Mouse (Mus musculus) urinary bladder, adult 18-20 months (tissue): ENCODE data around the gene Gpm6a.
"Not testable (repeated sequence)": the region's sequence is repeated elsewhere in the genome, so short reads cannot be mapped to it uniquely, and the experiment has no call there.

Source experiments
- DNase-seq, 2 experiments: peaks; one replicate each; pipeline ENCODE4 v3.0.0; 2022; ENCODE audit warnings: low spot score in 2 of 2, mixed read lengths in 2 of 2

The Gpm6a gene

DNA sequence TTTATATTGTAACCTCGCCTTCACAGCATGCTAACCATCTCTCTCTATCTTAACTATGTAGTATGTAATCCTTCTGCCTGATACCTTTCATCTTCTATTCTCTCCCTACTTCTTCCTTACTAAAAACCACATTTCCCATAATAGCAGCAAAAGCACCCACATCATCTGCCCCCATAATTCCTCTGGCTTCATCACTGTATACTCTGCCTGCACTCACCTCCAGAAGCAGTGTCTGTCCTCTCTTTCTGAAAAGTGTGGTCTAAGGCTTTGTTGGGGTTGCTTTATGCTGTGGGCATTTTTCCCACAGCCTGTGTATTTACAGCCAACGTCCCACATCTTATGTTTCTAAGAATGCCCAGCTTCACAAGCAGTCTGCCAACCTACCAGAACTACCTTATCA is 57.6 kb downstream of the Gpm6a start:
- DNase-seq: no peak

DNA sequence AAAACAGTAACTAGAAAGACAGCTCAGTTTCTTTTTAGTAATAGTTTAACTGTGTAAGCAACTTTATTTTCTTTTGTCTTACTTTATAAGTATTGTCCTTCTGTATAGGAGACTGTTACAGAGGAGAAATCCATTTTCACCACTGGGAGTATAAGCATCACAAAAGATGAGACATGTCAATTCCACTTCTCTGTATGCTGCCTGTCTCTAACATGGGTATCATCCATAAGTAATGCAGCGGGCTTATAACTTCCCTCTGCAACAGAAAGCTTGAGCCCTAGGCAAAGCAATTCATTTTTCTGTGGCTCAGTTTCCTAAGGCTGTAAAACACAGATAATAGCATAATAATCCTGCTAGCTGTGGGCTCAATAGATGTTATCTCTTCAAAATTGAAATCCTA is 62.4 kb downstream of the Gpm6a start:
- DNase-seq: no peak

DNA sequence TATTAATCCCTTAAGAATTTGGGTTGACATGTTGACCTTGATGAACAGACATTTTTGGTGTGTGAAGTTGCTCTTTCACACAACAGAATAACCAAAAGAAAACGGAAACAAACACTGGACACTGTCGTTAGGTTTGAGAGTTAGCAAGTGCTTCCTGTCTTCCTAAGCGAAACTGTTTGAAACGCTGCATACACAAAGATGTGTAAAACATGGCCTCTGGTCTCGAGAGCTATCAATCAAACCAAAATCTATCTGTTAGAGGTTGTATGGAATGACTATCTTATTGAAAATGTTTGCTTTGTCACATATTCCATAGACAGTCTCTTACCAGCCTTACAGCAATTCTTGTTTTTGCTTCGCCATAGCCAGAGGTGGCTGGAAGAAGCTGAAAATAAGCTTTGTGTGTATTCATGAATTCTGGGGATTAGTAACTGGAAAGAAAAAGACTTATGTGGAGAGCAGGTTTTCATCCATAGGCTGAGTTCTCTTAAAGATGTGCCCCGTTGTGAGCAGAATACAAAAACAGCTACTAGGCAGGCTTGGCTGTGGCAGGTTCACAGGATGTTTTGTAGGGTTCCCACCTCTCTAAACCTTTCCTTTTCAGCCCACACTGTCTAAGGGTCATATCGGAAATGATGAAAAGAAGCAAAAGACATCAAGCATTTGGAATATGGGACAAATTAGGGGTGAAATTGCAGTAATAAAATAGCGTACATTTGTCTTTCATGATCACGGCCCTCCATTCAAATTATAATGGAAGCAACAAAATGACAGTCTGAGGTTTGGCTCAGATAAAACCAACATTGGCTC is 71.4 kb downstream of the Gpm6a start:
- DNase-seq: no peak

DNA sequence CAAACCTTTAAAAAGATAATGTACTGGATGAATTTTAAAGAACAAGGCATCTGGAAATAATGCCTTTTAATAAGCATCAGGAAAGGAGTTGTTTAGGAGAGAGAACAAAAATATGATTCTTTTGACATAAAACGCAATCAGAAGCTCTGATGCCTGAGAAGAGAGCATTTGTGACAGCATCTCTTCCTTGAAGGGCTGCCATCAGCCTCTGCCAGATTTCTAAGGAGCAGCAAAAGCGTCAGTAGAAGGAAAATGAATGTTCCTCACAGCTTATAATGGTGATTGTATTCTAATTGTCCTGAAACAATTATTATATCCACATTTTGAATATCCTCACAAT is 72.0 kb downstream of the Gpm6a start:
- no peak for DNase-seq

DNA sequence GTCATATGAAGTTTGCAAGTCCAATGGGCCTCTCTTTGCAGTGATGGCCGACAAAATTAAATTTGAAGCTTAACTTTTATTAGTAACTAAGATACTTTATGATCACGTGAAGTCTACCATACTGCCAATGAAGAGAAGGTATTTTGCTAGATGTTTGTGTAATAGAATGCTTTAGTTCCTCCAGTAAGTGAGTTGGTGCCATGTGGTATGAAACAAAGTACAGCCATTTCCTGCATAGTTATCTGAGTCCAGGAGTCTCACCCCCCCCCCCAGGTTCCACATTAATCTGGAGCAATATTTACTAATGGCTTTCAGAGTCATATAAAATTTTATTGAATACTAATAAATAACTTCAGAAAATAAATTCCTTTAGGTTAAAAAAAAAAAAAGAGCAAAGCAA is 73.7 kb downstream of the Gpm6a start:
- no peak for DNase-seq

DNA sequence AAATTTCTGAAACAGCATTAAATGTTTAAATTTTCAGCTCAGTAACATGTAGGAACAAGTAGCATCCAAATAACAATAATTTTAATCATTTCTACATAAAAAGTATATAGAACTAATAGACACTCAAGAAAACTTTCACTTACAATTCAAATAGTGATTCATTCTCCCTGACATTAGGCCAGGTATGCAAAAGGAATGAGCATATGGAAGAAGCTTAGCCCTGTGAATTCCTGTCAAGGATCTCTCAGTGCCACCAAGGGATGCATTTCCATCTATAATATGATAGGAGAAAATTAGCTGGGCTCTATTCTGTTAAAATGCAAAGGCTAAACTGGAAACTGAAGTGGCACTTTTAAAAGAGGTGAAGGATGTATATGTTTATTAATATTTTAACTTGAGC is 76.5 kb downstream of the Gpm6a start:
- no peak for DNase-seq

DNA sequence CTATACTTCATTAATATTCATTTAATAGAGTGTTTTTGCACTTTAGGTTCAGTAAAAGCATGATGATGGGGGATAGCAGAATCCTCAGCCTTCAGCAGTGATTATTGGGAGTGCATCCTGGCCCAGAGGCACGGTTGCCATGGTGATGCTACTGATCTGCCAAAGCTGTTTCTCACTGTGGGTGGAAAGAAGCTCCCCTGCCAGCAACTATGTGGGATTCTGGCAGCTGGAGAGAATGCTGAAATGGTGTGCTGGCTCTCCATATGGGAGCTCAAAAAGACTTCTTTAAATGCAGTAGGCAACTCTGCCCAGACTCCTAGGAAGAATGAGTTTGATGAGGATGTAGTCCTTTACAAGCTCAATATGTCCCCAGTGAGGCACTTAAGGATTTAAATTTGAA is 79.7 kb downstream of the Gpm6a start:
- DNase-seq: peak in 1 of 2 experiments; percentile 1

DNA sequence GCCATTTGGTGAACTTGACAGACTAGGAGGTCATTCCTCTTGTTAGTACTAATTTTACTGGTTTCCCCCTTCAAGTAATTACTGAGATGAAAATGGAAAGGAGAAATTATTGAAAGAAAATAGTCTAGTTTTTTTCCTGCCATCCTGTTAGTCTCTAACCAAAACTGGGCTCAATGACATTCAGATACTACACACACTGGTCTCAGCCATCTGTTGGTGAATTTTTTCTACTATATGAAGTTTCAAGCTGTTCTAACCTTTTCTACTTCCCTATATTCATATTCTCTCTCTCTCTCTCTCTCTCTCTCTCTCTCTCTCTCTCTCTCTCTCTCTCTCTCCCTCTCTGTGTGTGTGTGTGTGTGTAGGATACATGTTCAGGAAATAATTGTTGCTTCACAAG is 80.8 kb downstream of the Gpm6a start:
- no peak for DNase-seq

DNA sequence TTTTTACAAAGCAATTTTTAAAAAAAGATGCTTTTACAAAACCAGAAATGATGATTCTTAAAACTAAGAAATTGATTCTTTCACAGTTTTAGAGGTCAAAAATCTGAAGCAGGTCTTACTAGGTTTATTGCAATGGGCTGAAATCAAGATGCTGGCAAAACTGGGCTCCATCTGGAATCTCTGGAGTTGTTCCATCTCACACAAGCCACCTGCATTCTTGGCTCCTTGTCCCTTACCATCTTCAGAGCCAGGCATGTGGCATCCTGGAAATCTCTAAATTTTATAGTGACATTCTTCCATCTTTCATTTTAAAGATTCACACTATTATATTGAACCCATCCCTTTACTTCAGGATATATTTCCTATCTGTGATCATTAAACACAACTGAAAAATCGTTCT is 88.3 kb downstream of the Gpm6a start:
- DNase-seq: no peak

DNA sequence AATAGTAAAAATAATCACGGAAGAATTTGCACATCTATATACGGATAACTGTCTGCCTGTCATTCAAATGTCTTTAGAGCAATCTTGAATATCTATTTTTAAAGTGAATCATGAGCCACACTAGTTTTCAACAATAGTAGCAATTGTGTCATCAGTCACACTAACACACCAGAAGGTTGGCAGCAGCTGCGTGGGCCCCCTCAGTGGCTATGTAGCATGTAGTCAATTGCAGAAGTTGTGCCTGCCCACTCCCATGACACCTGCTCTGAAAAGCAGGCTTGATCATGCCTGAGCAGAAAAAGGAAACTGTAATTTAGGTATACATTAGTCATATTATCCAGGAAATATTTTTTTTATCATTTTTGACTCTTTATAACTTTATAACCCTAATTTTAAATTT is 93.8 kb downstream of the Gpm6a start:
- DNase-seq: no peak

DNA sequence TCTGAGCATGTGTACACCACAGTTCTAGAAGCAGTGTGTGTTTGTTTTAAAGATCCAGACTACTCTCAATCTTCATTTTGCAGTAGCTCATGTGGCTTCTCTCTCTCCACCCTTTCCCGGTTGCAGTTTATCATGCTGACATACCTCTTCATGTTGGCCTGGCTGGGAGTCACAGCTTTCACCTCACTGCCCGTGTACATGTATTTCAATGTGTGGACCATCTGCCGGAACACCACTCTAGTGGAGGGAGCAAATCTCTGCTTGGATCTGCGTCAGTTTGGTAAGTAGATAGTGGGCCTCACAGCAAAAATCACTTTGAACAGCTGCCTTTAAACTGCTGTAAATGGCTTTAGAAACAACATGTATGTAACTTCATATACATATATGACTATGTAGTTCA is 95.3 kb downstream of the Gpm6a start:
- no peak for DNase-seq

DNA sequence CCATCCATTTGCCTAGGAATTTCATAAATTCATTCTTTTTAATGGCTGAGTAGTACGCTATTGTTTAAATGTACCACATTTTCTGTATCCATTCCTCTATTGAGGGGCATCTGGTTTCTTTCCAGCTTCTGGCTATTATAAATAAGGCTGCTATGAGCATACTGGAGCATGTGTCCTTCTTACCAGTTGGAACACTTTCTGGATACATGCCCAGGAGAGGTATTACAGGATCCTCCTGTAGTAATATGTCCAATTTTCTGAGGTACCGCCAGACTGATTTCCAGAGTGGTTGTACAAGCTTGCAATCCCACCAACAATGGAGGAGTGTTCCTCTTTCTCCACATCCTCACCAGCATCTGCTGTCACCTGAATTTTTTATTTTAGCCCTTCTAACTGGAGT is 114.2 kb downstream of the Gpm6a start:
- DNase-seq: not testable (repeated sequence)

DNA sequence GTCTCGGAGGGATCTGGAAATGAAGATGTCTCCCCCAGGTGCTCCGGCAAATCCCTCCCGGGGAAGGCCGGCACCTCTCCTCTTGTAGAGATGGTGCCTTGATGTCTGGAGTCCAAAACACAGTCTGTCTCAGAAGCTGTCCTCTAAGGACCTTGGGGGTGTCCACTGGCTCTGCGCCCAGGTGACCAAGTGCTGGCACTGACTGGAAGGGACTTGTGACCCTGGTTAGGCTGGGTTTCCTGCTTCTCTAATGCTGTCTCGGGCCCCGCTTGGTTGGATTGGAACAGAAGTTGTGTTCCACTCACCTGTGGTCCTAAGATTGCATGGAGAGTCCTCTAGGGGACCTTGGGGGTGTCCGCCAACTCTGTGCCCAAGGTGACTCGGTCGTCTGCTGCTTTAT is 118.8 kb downstream of the Gpm6a start:
- DNase-seq: no peak

DNA sequence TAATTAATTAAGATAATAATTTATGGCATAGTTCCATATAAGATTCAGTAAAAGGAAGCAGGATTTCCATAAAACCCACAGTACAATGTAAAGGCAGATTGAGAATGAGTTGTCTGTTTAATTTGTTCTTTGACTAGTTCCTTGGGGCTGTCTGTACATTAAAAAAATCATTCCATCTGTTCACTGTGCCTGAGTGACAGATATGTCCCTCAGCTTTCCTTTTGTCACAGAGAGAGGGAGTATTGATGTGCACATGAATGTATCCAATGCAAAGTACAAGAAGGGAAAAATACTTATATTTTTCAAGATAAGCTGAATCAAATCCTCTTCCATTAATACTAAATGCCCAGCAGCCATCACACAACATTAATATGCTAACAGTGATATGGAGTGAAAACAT is 147.6 kb downstream of the Gpm6a start:
- no peak for DNase-seq

DNA sequence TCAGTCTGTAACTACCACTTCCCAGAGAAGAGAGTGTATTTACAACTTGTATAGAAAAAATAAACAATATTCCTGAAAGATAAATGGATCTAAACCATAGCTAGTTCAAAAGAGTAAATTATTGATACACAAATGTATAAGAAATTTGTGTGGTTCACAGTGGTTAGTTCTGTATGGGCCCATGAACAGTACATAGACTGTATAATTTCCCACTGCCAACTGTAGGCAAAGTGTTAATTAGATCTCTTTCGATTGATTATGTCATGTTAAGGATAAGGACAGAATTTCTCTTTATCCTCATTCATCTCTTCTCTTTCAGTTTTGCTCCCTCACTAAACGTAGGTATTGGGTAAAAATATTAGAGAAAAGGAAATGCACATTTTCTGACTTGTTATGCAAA is 148.4 kb downstream of the Gpm6a start:
- DNase-seq: no peak

DNA sequence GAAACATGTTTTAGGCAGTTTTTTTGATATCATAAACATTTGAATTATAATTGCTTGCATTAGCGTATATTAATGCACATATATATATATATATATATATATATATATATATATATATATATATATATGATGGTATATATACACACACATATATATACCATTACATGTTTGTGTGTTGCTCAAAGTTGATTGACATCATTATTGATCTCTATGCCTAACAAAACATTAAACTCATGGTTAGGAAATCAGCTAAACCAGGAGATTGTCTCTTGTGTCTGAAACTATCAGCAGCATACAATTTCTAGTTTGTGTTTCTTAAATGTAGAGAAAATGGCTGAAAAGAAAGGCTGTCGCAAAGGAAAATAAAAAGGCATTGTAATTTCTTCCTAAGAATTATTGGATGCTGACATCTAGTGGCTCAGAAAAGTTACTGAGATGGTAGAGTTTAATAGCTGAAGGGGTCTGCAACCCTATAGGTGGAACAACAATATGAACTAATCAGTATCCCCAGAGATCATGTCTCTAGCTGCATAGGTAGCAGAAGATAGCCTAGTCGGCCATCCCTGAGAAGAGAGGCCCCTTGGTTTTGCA is 149.3 kb downstream of the Gpm6a start:
- no peak for DNase-seq
